Mouse (Mus musculus): ENCODE data around the gene Sh3gl3. TPM values are rescaled to one million over a fixed set of nuclear protein-coding genes. Genes with fewer than 3 reads are reported as not detected.

The Sh3gl3 gene
- polyA plus RNA-seq, 1 experiment from 2014 or later, result 2.5 TPM

DNA sequence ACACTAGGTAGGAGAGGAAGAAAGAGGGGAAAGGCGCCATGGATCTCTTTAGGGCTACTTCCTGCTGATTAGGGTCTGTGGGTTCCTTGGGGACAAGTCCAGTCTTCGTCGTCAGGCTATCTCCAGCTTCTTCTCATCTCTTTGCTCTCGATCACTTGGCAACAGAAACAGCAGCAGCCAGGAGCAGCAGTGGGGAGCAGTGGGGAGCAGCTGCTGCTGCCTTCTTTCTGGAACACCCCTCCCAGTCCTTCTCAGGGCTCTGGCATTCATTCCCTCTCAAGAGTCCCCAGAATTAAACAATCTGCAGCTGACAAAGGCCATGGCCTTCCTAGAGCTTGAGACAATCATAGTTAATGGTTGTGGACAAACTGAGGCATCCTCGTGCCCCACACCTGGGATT lies 154.2 kb downstream of the Sh3gl3 start:
- no peaks in the 10 kb centered on the region for H3K4me1 ChIP-seq (ENCODE audit: insufficient read depth, low read depth, low read length)
- no peaks in the 10 kb centered on the region for H3K27me3 ChIP-seq (replicated peaks; ENCODE audit: insufficient read depth, low read length)
- no peak overlapping the region for H3K27ac ChIP-seq (ENCODE audit: low read length)
- no peak for DNase-seq (ENCODE audit: low spot score)
- no peak for ATAC-seq
- H3K4me2 ChIP-seq (replicated peaks; ENCODE audit: low read depth, low read length), result no peak overlapping the region
- H3K9ac ChIP-seq (replicated peaks; ENCODE audit: low read depth), result no peak overlapping the region
- H3K36me3 ChIP-seq (ENCODE audit: insufficient read depth, low read length), result no peaks in the 10 kb centered on the region
- TF ChIP-seq CTCF (IDR thresholded peaks at IDR 0.05) (no peak), EP300 (IDR thresholded peaks at IDR 0.05) (no peak)
- H3K4me3 ChIP-seq (ENCODE audit: low read depth, low read length), result no peak overlapping the region
- no peaks in the 10 kb centered on the region for H3K9me3 ChIP-seq (ENCODE audit: low read length)
- WGBS, result 56% methylated on average over 5 of the region's 5 CpGs

DNA sequence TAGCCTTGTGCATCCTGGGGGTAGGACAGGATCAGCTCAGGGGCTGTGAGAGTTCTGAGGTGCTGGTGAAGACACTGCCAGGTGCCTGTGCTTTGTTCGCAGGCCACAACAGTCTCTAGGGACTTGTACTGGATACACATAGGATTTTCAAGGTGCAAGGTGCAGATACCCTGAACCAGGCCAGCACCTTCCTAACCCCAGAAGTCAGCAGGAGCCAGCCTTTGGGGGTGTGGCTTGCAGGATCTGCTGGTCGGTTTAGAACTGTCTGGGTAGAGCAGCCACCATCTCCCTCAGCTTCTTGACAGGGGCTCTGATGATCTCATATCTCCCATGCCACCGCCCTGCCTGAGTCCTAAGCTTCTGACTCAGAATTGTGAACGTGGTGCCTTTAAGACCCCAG lies 156.2 kb downstream of the Sh3gl3 start:
- TF ChIP-seq EP300 (IDR thresholded peaks at IDR 0.05) (no peak), CTCF (IDR thresholded peaks at IDR 0.05) (no peak)
- no peak for ATAC-seq

DNA sequence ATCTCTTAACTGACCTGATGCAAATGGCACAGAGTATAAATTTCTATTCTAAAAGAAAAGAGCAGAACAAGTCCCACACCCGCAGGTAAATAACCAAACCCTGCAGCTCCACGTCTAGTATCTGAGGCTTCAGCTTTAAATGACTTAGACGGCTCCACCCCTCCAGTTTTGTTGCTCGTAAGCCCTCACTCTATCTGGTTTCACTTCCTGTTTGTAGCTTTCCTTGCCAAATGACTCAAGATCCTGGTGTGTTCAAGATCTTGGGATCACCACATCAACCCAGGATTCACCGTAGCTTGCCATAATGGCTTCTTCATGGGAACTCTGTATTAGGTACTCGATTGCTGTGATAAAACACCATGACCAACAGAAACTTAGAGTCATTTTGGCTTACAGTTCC lies 157.2 kb downstream of the Sh3gl3 start:
- 62% methylated on average over 6 of the region's 6 CpGs for WGBS
- H3K4me1 ChIP-seq (ENCODE audit: insufficient read depth, low read depth, low read length), result 0 out of 2 replicates have a peak, but pooled peaks cover under 1% of the 10 kb centered on the region
- no peak overlapping the region for H3K4me2 ChIP-seq (replicated peaks; ENCODE audit: low read depth, low read length)
- H3K27ac ChIP-seq (ENCODE audit: low read length), result no peak overlapping the region
- H3K36me3 ChIP-seq (ENCODE audit: insufficient read depth, low read length), result no peaks in the 10 kb centered on the region
- DNase-seq (ENCODE audit: low spot score) (no peak), ATAC-seq (no peak)
- H3K9me3 ChIP-seq (ENCODE audit: low read length), result no peaks in the 10 kb centered on the region
- H3K9ac ChIP-seq (replicated peaks; ENCODE audit: low read depth), result no peak overlapping the region
- TF ChIP-seq CTCF (IDR thresholded peaks at IDR 0.05), result no peak
- no peak for TF ChIP-seq EP300 (IDR thresholded peaks at IDR 0.05)
- H3K27me3 ChIP-seq (replicated peaks; ENCODE audit: insufficient read depth, low read length), result peaks cover 22% of the 10 kb centered on the region
- H3K4me3 ChIP-seq (ENCODE audit: low read depth, low read length), result no peak overlapping the region

More for the DNA sequence above, 156.2 kb downstream of the Sh3gl3 start:
- no peaks in the 10 kb centered on the region for H3K9me3 ChIP-seq (ENCODE audit: low read length)
- H3K27me3 ChIP-seq (replicated peaks; ENCODE audit: insufficient read depth, low read length), result 0 out of 2 replicates have a peak, but pooled peaks cover 12% of the 10 kb centered on the region
- 65% methylated on average over 4 of the region's 4 CpGs for WGBS
- H3K4me1 ChIP-seq (ENCODE audit: insufficient read depth, low read depth, low read length), result no peaks in the 10 kb centered on the region
- no peak overlapping the region for H3K27ac ChIP-seq (ENCODE audit: low read length)
- H3K9ac ChIP-seq (replicated peaks; ENCODE audit: low read depth), result no peak overlapping the region
- H3K4me2 ChIP-seq (replicated peaks; ENCODE audit: low read depth, low read length), result no peak overlapping the region
- DNase-seq (ENCODE audit: low spot score), result no peak
- H3K36me3 ChIP-seq (ENCODE audit: insufficient read depth, low read length), result no peaks in the 10 kb centered on the region
- no peak overlapping the region for H3K4me3 ChIP-seq (ENCODE audit: low read depth, low read length)

DNA sequence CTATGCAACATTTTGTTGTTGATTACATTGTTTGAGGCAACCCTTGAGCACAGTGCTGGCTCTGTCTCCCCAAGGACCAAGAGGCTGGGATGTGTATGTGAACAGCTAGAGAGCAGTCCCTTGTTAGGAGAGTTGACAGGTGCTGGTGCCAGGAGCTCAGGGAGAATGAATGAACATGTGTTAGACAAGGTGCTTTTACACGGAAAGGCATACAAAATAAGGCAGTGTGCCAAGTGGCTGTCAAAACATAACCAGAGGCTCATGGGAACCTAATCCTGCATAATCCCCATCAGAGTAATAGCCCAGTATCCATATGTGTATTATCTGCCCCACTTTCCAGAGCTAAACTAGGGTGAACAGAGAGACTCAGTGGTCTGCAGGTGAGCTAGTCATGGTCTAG lies 160.4 kb downstream of the Sh3gl3 start:
- no peak for ATAC-seq
- no peak overlapping the region for H3K4me3 ChIP-seq (ENCODE audit: low read depth, low read length)
- no peaks in the 10 kb centered on the region for H3K9me3 ChIP-seq (ENCODE audit: low read length)
- peaks cover 33% of the 10 kb centered on the region for H3K27me3 ChIP-seq (replicated peaks; ENCODE audit: insufficient read depth, low read length)
- WGBS, result 32% methylated on average over 1 of the region's 1 CpGs
- peaks cover 6% of the 10 kb centered on the region; the same call in 1 of the 2 replicates for H3K4me1 ChIP-seq (ENCODE audit: insufficient read depth, low read depth, low read length)
- H3K9ac ChIP-seq (replicated peaks; ENCODE audit: low read depth), result no peak overlapping the region
- no peaks in the 10 kb centered on the region for H3K36me3 ChIP-seq (ENCODE audit: insufficient read depth, low read length)
- H3K27ac ChIP-seq (ENCODE audit: low read length), result no peak overlapping the region
- no peak overlapping the region for H3K4me2 ChIP-seq (replicated peaks; ENCODE audit: low read depth, low read length)
- no peak for DNase-seq (ENCODE audit: low spot score)
- no peak for TF ChIP-seq CTCF (IDR thresholded peaks at IDR 0.05)
- no peak for TF ChIP-seq EP300 (IDR thresholded peaks at IDR 0.05)

DNA sequence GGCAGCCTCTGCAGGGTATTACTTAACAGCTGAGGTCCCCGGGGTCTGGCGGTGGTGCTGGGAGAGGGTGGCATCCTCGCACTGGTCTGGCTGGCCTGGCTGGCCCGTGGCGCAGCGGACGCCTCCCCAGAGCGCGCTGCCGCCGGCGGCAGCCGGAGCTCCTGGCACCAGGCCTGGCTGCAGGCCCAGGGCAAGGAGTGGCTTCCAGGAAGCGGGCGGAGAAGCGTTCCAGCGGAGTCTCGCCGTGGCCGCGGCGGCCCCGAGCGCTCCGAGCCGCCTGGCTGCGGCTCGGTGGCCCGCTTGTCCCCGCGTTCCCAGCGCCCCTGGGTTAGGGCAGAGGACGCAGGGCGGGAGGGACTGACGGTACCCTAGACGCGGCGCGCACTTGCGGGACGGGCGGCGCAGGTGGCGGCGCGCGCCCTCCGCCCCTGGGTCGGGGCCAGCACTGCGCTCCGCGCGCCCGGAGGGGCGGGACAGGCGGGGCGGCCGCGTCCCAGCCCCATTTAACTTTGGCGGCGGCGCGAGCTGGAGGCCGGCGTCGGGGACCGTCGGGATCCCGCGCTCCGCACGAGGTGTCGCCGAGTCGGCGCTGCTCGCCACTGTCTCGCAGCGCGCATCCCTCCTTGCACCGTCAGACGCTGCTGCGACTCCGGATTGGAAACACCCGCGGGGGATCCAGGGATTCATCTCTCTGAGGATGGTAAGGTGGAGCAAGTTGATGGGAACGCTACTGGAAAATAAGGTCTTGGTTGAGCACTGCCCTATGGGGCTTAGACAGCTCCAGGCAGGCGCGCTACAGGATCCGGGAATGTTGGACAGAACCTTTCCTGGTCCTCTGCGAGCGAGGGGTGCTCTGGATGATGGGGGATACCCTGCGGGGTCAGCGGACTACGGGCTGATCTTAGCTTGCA lies 161.8 kb downstream of the Sh3gl3 start, which contains the start of gene Adamtsl3:
Adamtsl3 (plus strand) TSS at position 484 of the 911 bp plus-strand sequence.
- Histone ChIP-seq H3K4me1 (ENCODE audit: insufficient read depth, low read depth, low read length) (peaks cover 6% of the 10 kb centered on the region; the same call in 1 of the 2 replicates), H3K4me3 (ENCODE audit: low read depth, low read length) (peak within 1 kb of the TSS; percentile 46), H3K4me2 (replicated peaks; ENCODE audit: low read depth, low read length) (peak within 1 kb of the TSS; percentile 73), H3K36me3 (ENCODE audit: insufficient read depth, low read length) (no peaks in the 10 kb centered on the region), H3K27ac (ENCODE audit: low read length) (no peak within 1 kb of the TSS), H3K9me3 (ENCODE audit: low read length) (no peaks in the 10 kb centered on the region), H3K27me3 (replicated peaks; ENCODE audit: insufficient read depth, low read length) (peaks cover 33% of the 10 kb centered on the region), H3K9ac (replicated peaks; ENCODE audit: low read depth) (no peak within 1 kb of the TSS)
- DNase-seq (ENCODE audit: low spot score) (peak; percentile 61), ATAC-seq (peak; percentile 78)
- TF ChIP-seq EP300 (IDR thresholded peaks at IDR 0.05) (no peak), CTCF (IDR thresholded peaks at IDR 0.05) (no peak)
- WGBS, result 1% methylated on average over 68 of the region's 95 CpGs

DNA sequence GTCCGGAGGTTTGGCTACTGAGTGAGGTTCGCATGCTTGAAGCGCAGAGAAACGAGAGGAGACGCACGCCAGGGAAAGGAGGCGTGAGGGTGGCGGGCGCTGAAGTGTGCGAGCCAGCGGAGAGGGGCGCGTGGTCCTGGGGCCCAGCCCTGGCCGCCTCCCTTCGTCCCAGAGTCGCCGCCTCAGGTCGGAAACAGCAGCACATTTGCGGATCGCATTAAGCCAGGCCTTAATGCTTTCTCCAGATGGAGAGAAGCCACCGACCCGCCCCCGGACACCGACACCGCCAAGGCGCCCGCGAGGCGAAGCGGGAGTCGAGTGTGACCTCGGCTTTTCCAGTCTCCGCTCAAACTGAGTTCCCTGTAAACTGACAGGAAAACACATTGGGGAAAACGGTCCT lies 162.5 kb downstream of the Sh3gl3 start:
- Histone ChIP-seq H3K27me3 (replicated peaks; ENCODE audit: insufficient read depth, low read length) (peaks cover 33% of the 10 kb centered on the region), H3K9ac (replicated peaks; ENCODE audit: low read depth) (no peak overlapping the region), H3K36me3 (ENCODE audit: insufficient read depth, low read length) (no peaks in the 10 kb centered on the region), H3K4me2 (replicated peaks; ENCODE audit: low read depth, low read length) (peak overlapping the region; percentile 73), H3K4me3 (ENCODE audit: low read depth, low read length) (peak overlapping the region; percentile 46), H3K9me3 (ENCODE audit: low read length) (no peaks in the 10 kb centered on the region), H3K27ac (ENCODE audit: low read length) (no peak overlapping the region), H3K4me1 (ENCODE audit: insufficient read depth, low read depth, low read length) (peaks cover 6% of the 10 kb centered on the region; the same call in 1 of the 2 replicates)
- peak; percentile 24 for DNase-seq (ENCODE audit: low spot score)
- no peak for TF ChIP-seq EP300 (IDR thresholded peaks at IDR 0.05)
- no peak for TF ChIP-seq CTCF (IDR thresholded peaks at IDR 0.05)
- WGBS, result 1% methylated on average over 33 of the region's 34 CpGs
- no peak; the same call in 1 of the 2 replicates for ATAC-seq

Measured in lung, postnatal 0 days (tissue).